Mouse (Mus musculus): ENCODE data around the gene Rpusd4. TPM values are rescaled to one million over a fixed set of nuclear protein-coding genes. Genes with fewer than 3 reads are reported as not detected.

The Rpusd4 gene
- polyA plus RNA-seq, 1 experiment: 9.4 TPM

DNA sequence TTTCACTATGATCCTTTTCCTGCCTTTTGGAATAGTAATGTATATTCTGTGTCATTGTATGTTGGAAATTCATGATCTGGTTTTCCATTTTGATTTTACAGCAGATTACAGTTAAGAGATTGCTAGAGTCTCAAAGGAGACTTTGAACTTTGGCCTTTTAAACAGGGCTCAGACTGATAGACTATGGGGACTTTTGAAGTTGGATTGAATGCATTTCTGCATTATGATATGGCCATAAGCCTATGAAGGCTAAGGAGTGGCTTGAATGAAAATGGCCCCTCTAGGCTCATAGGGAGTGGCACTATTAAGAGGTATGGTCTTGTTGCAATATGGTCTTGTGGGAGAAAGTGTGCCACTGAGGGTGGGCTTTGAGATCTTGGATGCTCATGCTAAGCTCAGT lies 30.1 kb downstream of the Rpusd4 start:
- H3K36me3 ChIP-seq (ENCODE audit: control insufficient read depth, insufficient read depth, low read length): no peaks in the 10 kb centered on the region
- DNase-seq (ENCODE audit: low read depth in 1 of 2, low spot score in 2 of 2): no peak
- H3K4me3 ChIP-seq (ENCODE audit: extremely low read depth, insufficient read depth, insufficient read length): no peak overlapping the region
- H3K27ac ChIP-seq (ENCODE audit: insufficient read depth, low read length): no peak overlapping the region
- H3K4me1 ChIP-seq (ENCODE audit: control insufficient read depth, insufficient read depth, insufficient read length): no peaks in the 10 kb centered on the region
- H3K27me3 ChIP-seq (ENCODE audit: control insufficient read depth, insufficient read depth, low read length): no peaks in the 10 kb centered on the region
- TF ChIP-seq POLR2A (IDR thresholded peaks at IDR 0.05; ENCODE audit: low read depth, low read length): no peak
- no peak for TF ChIP-seq CTCF (IDR thresholded peaks at IDR 0.05; ENCODE audit: extremely low read depth, insufficient read depth, insufficient read length, insufficient replicate concordance)

DNA sequence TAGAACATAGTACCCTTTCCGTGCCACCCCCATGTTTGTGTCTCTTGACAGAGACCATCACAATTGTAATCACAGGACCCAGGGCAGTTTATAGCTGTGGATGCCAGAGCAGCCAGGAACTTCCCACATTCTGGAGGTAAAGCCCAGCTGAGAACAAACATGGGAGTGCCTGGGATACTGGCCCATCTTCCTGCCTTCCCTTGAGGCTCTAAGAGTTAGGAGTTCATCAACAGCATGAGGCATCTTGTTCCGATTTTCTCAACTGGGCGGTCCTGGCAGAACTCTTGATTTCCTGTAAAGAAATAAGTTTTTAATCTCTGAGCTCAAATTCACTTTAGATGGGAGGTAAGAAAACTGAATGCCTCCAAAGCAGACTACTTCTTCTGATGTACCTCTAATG lies 34.5 kb downstream of the Rpusd4 start:
- TF ChIP-seq CTCF (IDR thresholded peaks at IDR 0.05; ENCODE audit: extremely low read depth, insufficient read depth, insufficient read length, insufficient replicate concordance) (no peak), POLR2A (IDR thresholded peaks at IDR 0.05; ENCODE audit: low read depth, low read length) (no peak)
- no peak overlapping the region for H3K4me3 ChIP-seq (ENCODE audit: extremely low read depth, insufficient read depth, insufficient read length)
- no peak overlapping the region for H3K27ac ChIP-seq (ENCODE audit: insufficient read depth, low read length)
- no peaks in the 10 kb centered on the region for H3K36me3 ChIP-seq (ENCODE audit: control insufficient read depth, insufficient read depth, low read length)
- H3K27me3 ChIP-seq (ENCODE audit: control insufficient read depth, insufficient read depth, low read length): no peaks in the 10 kb centered on the region
- H3K4me1 ChIP-seq (ENCODE audit: control insufficient read depth, insufficient read depth, insufficient read length): no peaks in the 10 kb centered on the region
- DNase-seq (ENCODE audit: low read depth in 1 of 2, low spot score in 2 of 2): no peak
- WGBS: 91% methylated on average over 3 of the region's 3 CpGs

DNA sequence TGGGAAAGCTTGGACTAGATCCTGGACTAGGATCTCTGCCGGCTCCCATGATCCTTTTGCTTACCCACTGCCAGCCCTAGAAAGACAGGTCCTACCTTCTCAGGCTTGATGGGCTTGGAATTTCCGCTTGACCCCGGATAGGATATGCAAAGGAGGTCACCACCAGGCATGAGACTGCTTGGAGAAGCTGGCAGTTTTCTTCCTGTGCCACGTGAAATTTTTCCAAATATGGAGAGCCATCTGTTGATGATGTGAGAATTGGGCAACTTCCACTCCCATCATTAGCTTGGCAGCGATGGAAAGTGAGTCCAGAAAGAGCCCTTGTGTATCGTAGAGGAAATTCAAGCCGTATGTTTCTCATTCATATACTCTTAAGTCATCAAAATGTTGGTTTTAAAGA lies 39.8 kb downstream of the Rpusd4 start:
- H3K4me1 ChIP-seq (ENCODE audit: control insufficient read depth, insufficient read depth, insufficient read length): no peaks in the 10 kb centered on the region
- H3K4me3 ChIP-seq (ENCODE audit: extremely low read depth, insufficient read depth, insufficient read length): no peak overlapping the region
- H3K36me3 ChIP-seq (ENCODE audit: control insufficient read depth, insufficient read depth, low read length): no peaks in the 10 kb centered on the region
- 80% methylated on average over 7 of the region's 7 CpGs for WGBS
- TF ChIP-seq CTCF (IDR thresholded peaks at IDR 0.05; ENCODE audit: extremely low read depth, insufficient read depth, insufficient read length, insufficient replicate concordance): no peak
- H3K27me3 ChIP-seq (ENCODE audit: control insufficient read depth, insufficient read depth, low read length): no peaks in the 10 kb centered on the region
- DNase-seq (ENCODE audit: low read depth in 1 of 2, low spot score in 2 of 2): no peak
- H3K27ac ChIP-seq (ENCODE audit: insufficient read depth, low read length): no peak overlapping the region

DNA sequence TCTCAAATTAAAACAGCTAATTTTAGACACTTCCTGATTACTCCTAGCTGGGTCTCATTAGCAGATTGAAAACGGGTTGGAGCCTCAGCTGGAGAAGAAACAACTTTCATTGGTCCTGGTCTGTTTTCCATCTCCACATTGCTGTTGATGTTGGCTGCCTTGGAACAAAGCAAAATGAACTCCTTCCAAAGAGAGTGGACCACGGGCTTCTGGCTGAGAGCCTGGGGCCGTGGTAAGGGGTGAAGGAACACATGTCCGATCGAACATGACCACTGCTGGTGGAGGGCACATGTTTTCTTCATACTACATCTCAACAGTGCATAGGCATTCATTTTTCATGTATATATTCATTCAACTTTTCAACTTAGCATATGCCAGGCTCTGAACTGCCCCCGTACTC lies 42.7 kb downstream of the Rpusd4 start:
- no peak for DNase-seq (ENCODE audit: low read depth in 1 of 2, low spot score in 2 of 2)
- Histone ChIP-seq H3K27ac (ENCODE audit: insufficient read depth, low read length) (no peak overlapping the region), H3K4me3 (ENCODE audit: extremely low read depth, insufficient read depth, insufficient read length) (no peak overlapping the region), H3K27me3 (ENCODE audit: control insufficient read depth, insufficient read depth, low read length) (no peaks in the 10 kb centered on the region), H3K36me3 (ENCODE audit: control insufficient read depth, insufficient read depth, low read length) (no peaks in the 10 kb centered on the region), H3K4me1 (ENCODE audit: control insufficient read depth, insufficient read depth, insufficient read length) (no peaks in the 10 kb centered on the region)
- TF ChIP-seq POLR2A (IDR thresholded peaks at IDR 0.05; ENCODE audit: low read depth, low read length) (no peak), CTCF (IDR thresholded peaks at IDR 0.05; ENCODE audit: extremely low read depth, insufficient read depth, insufficient read length, insufficient replicate concordance) (no peak)
- WGBS: 74% methylated on average over 6 of the region's 6 CpGs

DNA sequence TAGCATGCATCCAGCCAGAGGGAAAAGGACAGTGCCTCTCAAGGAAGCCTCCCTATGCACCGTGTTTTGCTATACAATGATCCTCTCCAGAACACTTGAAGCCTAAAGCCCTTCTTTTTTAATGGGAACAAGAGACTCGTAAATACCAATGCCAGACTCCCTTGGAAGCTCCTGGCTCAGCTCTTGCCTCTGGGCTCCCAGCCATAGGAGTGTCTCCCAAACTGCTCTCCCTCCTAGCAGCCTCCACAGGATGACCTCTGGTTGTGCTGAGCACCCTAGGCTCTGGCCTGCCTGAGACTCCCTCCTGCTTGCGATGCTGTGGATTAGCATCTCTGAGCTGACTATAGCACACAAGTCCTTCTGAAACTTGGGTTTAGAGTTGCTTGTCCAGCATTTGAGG lies 44.9 kb downstream of the Rpusd4 start:
- H3K36me3 ChIP-seq (ENCODE audit: control insufficient read depth, insufficient read depth, low read length): no peaks in the 10 kb centered on the region
- TF ChIP-seq CTCF (IDR thresholded peaks at IDR 0.05; ENCODE audit: extremely low read depth, insufficient read depth, insufficient read length, insufficient replicate concordance) (no peak), POLR2A (IDR thresholded peaks at IDR 0.05; ENCODE audit: low read depth, low read length) (no peak)
- no peak overlapping the region for H3K27ac ChIP-seq (ENCODE audit: insufficient read depth, low read length)
- no peaks in the 10 kb centered on the region for H3K4me1 ChIP-seq (ENCODE audit: control insufficient read depth, insufficient read depth, insufficient read length)
- no peak overlapping the region for H3K4me3 ChIP-seq (ENCODE audit: extremely low read depth, insufficient read depth, insufficient read length)
- 78% methylated on average over 3 of the region's 3 CpGs for WGBS
- H3K27me3 ChIP-seq (ENCODE audit: control insufficient read depth, insufficient read depth, low read length): no peaks in the 10 kb centered on the region
- DNase-seq (ENCODE audit: low read depth in 1 of 2, low spot score in 2 of 2): no peak

DNA sequence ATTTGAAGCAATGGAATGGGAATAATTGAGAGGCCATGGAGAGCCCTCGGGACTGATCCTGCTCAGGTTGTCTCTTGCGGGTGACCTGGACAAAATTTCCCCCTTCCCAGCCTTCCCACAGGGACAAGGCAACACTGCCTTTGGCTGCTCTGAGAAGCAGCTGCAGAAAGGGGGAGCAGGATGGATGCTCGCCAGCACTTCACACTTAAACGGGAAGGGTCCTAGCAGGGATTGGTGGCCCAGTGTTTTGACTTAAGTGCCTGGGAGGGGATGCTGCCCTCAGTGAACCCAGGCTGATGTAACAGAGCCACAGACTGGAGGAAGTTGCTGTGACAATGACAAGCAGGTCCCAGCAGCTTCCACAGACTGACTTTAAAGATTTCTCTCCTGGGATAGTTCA lies 45.9 kb downstream of the Rpusd4 start:
- Histone ChIP-seq H3K27ac (ENCODE audit: insufficient read depth, low read length) (no peak overlapping the region), H3K4me1 (ENCODE audit: control insufficient read depth, insufficient read depth, insufficient read length) (no peaks in the 10 kb centered on the region), H3K27me3 (ENCODE audit: control insufficient read depth, insufficient read depth, low read length) (no peaks in the 10 kb centered on the region), H3K4me3 (ENCODE audit: extremely low read depth, insufficient read depth, insufficient read length) (no peak overlapping the region), H3K36me3 (ENCODE audit: control insufficient read depth, insufficient read depth, low read length) (no peaks in the 10 kb centered on the region)
- no peak for DNase-seq (ENCODE audit: low read depth in 1 of 2, low spot score in 2 of 2)
- WGBS: 52% methylated on average over 4 of the region's 4 CpGs
- TF ChIP-seq CTCF (IDR thresholded peaks at IDR 0.05; ENCODE audit: extremely low read depth, insufficient read depth, insufficient read length, insufficient replicate concordance) (no peak), POLR2A (IDR thresholded peaks at IDR 0.05; ENCODE audit: low read depth, low read length) (no peak)

DNA sequence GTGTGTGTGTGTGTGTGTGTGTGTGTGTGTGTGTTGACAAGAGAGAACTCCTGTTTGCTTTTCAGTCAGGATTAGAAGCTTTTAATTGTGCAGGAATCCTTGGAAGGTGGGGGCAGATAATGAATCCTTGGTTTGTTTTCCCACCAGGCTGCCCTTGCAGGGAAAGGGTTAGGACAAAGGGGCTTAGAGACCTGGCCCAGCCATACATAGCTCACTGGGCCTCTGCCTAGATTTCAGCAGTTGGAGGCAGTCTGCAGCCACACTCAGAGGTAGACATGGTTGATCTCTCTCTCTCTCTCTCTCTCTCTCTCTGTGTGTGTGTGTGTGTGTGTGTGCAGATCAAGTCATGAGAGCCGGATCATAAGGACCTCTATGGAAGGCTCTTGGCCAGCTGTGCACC lies 46.6 kb downstream of the Rpusd4 start:
- TF ChIP-seq POLR2A (IDR thresholded peaks at IDR 0.05; ENCODE audit: low read depth, low read length) (no peak), CTCF (IDR thresholded peaks at IDR 0.05; ENCODE audit: extremely low read depth, insufficient read depth, insufficient read length, insufficient replicate concordance) (no peak)
- no peaks in the 10 kb centered on the region for H3K27me3 ChIP-seq (ENCODE audit: control insufficient read depth, insufficient read depth, low read length)
- no peak overlapping the region for H3K4me3 ChIP-seq (ENCODE audit: extremely low read depth, insufficient read depth, insufficient read length)
- no peaks in the 10 kb centered on the region for H3K36me3 ChIP-seq (ENCODE audit: control insufficient read depth, insufficient read depth, low read length)
- no peaks in the 10 kb centered on the region for H3K4me1 ChIP-seq (ENCODE audit: control insufficient read depth, insufficient read depth, insufficient read length)
- no peak for DNase-seq (ENCODE audit: low read depth in 1 of 2, low spot score in 2 of 2)
- no peak overlapping the region for H3K27ac ChIP-seq (ENCODE audit: insufficient read depth, low read length)
- WGBS: 92% methylated on average over 1 of the region's 1 CpGs
